Mouse (Mus musculus) left cerebral cortex, postnatal 4 days (tissue): ENCODE measurements around the gene Flt4. TPM values are rescaled to one million over a fixed set of nuclear protein-coding genes. Genes with fewer than 3 reads are reported as not detected.

Source experiments
- DNase-seq: peaks from one replicate; pipeline ENCODE4 v3.0.0-alpha.2; 2022
- intact Hi-C: fragments of 180-260 bp; cut with DNase I; formaldehyde crosslinking; loops from one replicate; pipeline ENCODE4 v1.15.1; 2025
- total RNA-seq, 2 experiments: library from RNA; stranded (reverse); gene quantifications; 2 replicates each; pipeline ENCODE4 v1.2.3; 2021

Gene Flt4
- total RNA-seq, 2 experiments from 2014 or later = 3.8 to 4.2 TPM

GRCm38 (mm10) chr11:49636449-49636848 lies 27.4 kb downstream of the Flt4 start:
- intact Hi-C loops = no loop called here
- no peak for DNase-seq

- DNase-seq = no peak
- intact Hi-C loops = no loop called here
Observed at GRCm38 (mm10) chr11:49645677-49646076, 36.6 kb downstream of the Flt4 start.

- intact Hi-C loops = loop anchor here (10.0 kb wide), 1 partner anchor 304 kb away; no protein-coding TSS in a partner anchor
- DNase-seq = no peak
Observed at GRCm38 (mm10) chr11:49650113-49650993, 41.3 kb downstream of the Flt4 start.

- DNase-seq = no peak
- intact Hi-C loops = loop anchor here (10.0 kb wide), 1 partner anchor 304 kb away; no protein-coding TSS in a partner anchor
Observed at GRCm38 (mm10) chr11:49650994-49651761, 42.1 kb downstream of the Flt4 start.

- intact Hi-C loops = loop anchor here (10.0 kb wide), 1 partner anchor 303 kb away; no protein-coding TSS in a partner anchor
Observed at GRCm38 (mm10) chr11:49651762-49652322, 42.8 kb downstream of the Flt4 start.

GRCm38 (mm10) chr11:49652401-49653078 lies 43.5 kb downstream of the Flt4 start:
- DNase-seq = peak; percentile 92
- intact Hi-C loops = loop anchor here (10.0 kb wide), 1 partner anchor 302 kb away; no protein-coding TSS in a partner anchor

More at GRCm38 (mm10) chr11:49651762-49652322, 42.8 kb downstream of the Flt4 start:
- DNase-seq = no peak

- intact Hi-C loops = loop anchor here (10.0 kb wide), 1 partner anchor 302 kb away; no protein-coding TSS in a partner anchor
- no peak for DNase-seq
Observed at GRCm38 (mm10) chr11:49653079-49653408, 44.0 kb downstream of the Flt4 start.

- DNase-seq = no peak
- intact Hi-C loops = loop anchor here (10.0 kb wide), 1 partner anchor 300 kb away; no protein-coding TSS in a partner anchor
Observed at GRCm38 (mm10) chr11:49654651-49655050, 45.6 kb downstream of the Flt4 start.

- DNase-seq = no peak
- intact Hi-C loops = loop anchor here (10.0 kb wide), 1 partner anchor 299 kb away; no protein-coding TSS in a partner anchor
Observed at GRCm38 (mm10) chr11:49655501-49655900, 46.4 kb downstream of the Flt4 start.

- intact Hi-C loops = loop anchor here (10.0 kb wide), 1 partner anchor 297 kb away; no protein-coding TSS in a partner anchor
- no peak for DNase-seq
Observed at GRCm38 (mm10) chr11:49658065-49658464, 49.0 kb downstream of the Flt4 start.

GRCm38 (mm10) chr11:49658791-49659469 lies 49.9 kb downstream of the Flt4 start:
- DNase-seq = no peak
- intact Hi-C loops = loop anchor here (10.0 kb wide), 1 partner anchor 296 kb away; no protein-coding TSS in a partner anchor

- intact Hi-C loops = loop anchor here (10.0 kb wide), 1 partner anchor 295 kb away; no protein-coding TSS in a partner anchor
Observed at GRCm38 (mm10) chr11:49659470-49659799, 50.4 kb downstream of the Flt4 start.

GRCm38 (mm10) chr11:49662292-49662780 lies 53.3 kb downstream of the Flt4 start:
- no peak for DNase-seq
- intact Hi-C loops = no loop called here

More at GRCm38 (mm10) chr11:49659470-49659799, 50.4 kb downstream of the Flt4 start:
- no peak for DNase-seq

GRCm38 (mm10) chr11:49663310-49663709 lies 54.2 kb downstream of the Flt4 start, which contains the start of gene Scgb3a1:
Scgb3a1 (plus strand) TSS chr11:49663610.
- no peak for DNase-seq
- intact Hi-C loops = no loop called here

GRCm38 (mm10) chr11:49664262-49665140 lies 55.4 kb downstream of the Flt4 start:
- intact Hi-C loops = no loop called here
- DNase-seq = no peak

GRCm38 (mm10) chr11:49665462-49665861 lies 56.4 kb downstream of the Flt4 start:
- DNase-seq = no peak

GRCm38 (mm10) chr11:49673433-49673832 lies 64.4 kb downstream of the Flt4 start:
- intact Hi-C loops = no loop called here
- DNase-seq = no peak

More at GRCm38 (mm10) chr11:49665462-49665861, 56.4 kb downstream of the Flt4 start:
- intact Hi-C loops = no loop called here

- no peak for DNase-seq
- intact Hi-C loops = no loop called here
Observed at GRCm38 (mm10) chr11:49684237-49684973, 75.3 kb downstream of the Flt4 start.
